Mouse (Mus musculus) liver, postnatal 0 days (tissue): ENCODE results near the gene Gm4353. TPM values are rescaled to one million over a fixed set of nuclear protein-coding genes. Genes with fewer than 3 reads are reported as not detected.

Experiments used
- ATAC-seq: fragments of 200-750 bp; cut with Nextera tagmentation; 2 replicates; pipeline ENCODE4 v1.8.0; 2017; ENCODE audit warnings: mild to moderate bottlenecking, moderate library complexity
- DNase-seq: peaks from one replicate; pipeline ENCODE4 v3.0.0-alpha.2; 2016
- H3K27ac ChIP-seq: fragments of 300-500 bp; sonication (generic); 2 replicates; pipeline ENCODE4 v1.5.1; 2014; ENCODE audit warnings: antibody characterized with exemption, moderate library complexity, mild to moderate bottlenecking, low read depth
- H3K27me3 ChIP-seq: fragments of 300-500 bp; sonication (generic); 2 replicates; pipeline ENCODE4 v1.6.1; 2014; ENCODE audit warnings: low read length, control low read depth, mixed read lengths; ENCODE audit not compliant: insufficient read depth
- H3K36me3 ChIP-seq: fragments of 300-500 bp; sonication (generic); replicated peaks from 2 replicates; pipeline ENCODE4 v1.6.1; 2014; ENCODE audit warnings: mild to moderate bottlenecking, control low read depth, low read length, moderate library complexity, mixed read lengths; ENCODE audit not compliant: insufficient read depth
- H3K4me1 ChIP-seq: fragments of 300-500 bp; sonication (generic); 2 replicates; pipeline ENCODE4 v1.6.1; 2014; ENCODE audit warnings: antibody characterized with exemption, mild to moderate bottlenecking, control low read depth; ENCODE audit not compliant: insufficient read depth
- H3K4me2 ChIP-seq: fragments of 300-500 bp; sonication (generic); 2 replicates; pipeline ENCODE4 v1.6.1; 2014; ENCODE audit warnings: low read depth, mild to moderate bottlenecking, low read length, moderate library complexity, mixed read lengths
- H3K4me3 ChIP-seq: fragments of 300-500 bp; sonication (generic); 2 replicates; pipeline ENCODE4 v1.5.1; 2014; ENCODE audit warnings: low read depth, low read length
- H3K9ac ChIP-seq: fragments of 300-500 bp; sonication (generic); replicated peaks from 2 replicates; pipeline ENCODE4 v1.6.1; 2014; ENCODE audit warnings: mild to moderate bottlenecking, moderate library complexity
- H3K9me3 ChIP-seq: fragments of 300-500 bp; sonication (generic); 2 replicates; pipeline ENCODE4 v1.6.1; 2016; ENCODE audit warnings: mild to moderate bottlenecking, control low read depth, low read length, mixed read lengths
- CTCF ChIP-seq: sonication (generic); IDR thresholded peaks from 2 replicates; pipeline ENCODE4 v1.5.1; 2016; ENCODE audit warnings: antibody characterized with exemption, low read depth
- EP300 ChIP-seq: IDR thresholded peaks from 2 replicates; pipeline ENCODE4 v1.6.1; 2016; ENCODE audit warnings: antibody characterized with exemption, low read depth, mild to moderate bottlenecking
- WGBS: fragments of 180-500 bp; shearing (Covaris S2); extraction: QIAGEN DNeasy Blood & Tissue Kit; methylation state at CpG from one replicate; pipeline ENCODE4 v1.1.7; 2014; ENCODE audit not compliant: insufficient replicate concordance; 5-methylcytosine and 5-hydroxymethylcytosine counted together
- polyA plus RNA-seq: library from polyadenylated mRNA; unstranded; fragments of >200 nt; fragmentation: Nextera tagmentation; extraction: Ambion mirVana; gene quantifications from 2 replicates; pipeline ENCODE4 v1.2.1, GENCODE M21; 2015

Gene Gm4353
- polyA plus RNA-seq, 1 experiment from 2014 or later, result 0.14 TPM

GRCm38 (mm10) chr7:116124057-116124456 is 39.6 kb upstream of the Gm4353 start:
- WGBS, result 85% methylated on average over 12 of the region's 12 CpGs
- Histone ChIP-seq H3K4me2 (no peak overlapping the region), H3K4me1 (no peaks in the 10 kb centered on the region; the same call in 1 of the 2 replicates), H3K9me3 (no peaks in the 10 kb centered on the region; the same call in 1 of the 2 replicates), H3K4me3 (no peak overlapping the region), H3K36me3 (no peaks in the 10 kb centered on the region), H3K9ac (no peak overlapping the region), H3K27ac (no peak overlapping the region), H3K27me3 (no peaks in the 10 kb centered on the region)
- ATAC-seq (no peak), DNase-seq (no peak)
- TF ChIP-seq EP300 (no peak), CTCF (no peak)

GRCm38 (mm10) chr7:116123597-116123985 is 39.2 kb upstream of the Gm4353 start:
- WGBS, result 63% methylated on average over 2 of the region's 2 CpGs
- no peaks in the 10 kb centered on the region; the same call in 1 of the 2 replicates for H3K4me1 ChIP-seq
- H3K9me3 ChIP-seq, result no peaks in the 10 kb centered on the region; the same call in 1 of the 2 replicates
- H3K4me3 ChIP-seq, result no peak overlapping the region
- no peaks in the 10 kb centered on the region for H3K27me3 ChIP-seq
- H3K36me3 ChIP-seq, result no peaks in the 10 kb centered on the region
- no peak for TF ChIP-seq EP300
- TF ChIP-seq CTCF, result no peak
- H3K9ac ChIP-seq, result no peak overlapping the region
- H3K4me2 ChIP-seq, result no peak overlapping the region
- DNase-seq (no peak), ATAC-seq (no peak)
- no peak overlapping the region for H3K27ac ChIP-seq

- no peak overlapping the region for H3K4me2 ChIP-seq
- ATAC-seq (no peak), DNase-seq (no peak)
- 78% methylated on average over 13 of the region's 13 CpGs for WGBS
- H3K36me3 ChIP-seq, result no peaks in the 10 kb centered on the region
- H3K27ac ChIP-seq, result no peak overlapping the region
- no peak overlapping the region for H3K4me3 ChIP-seq
- H3K9me3 ChIP-seq, result no peaks in the 10 kb centered on the region; the same call in 1 of the 2 replicates
- no peaks in the 10 kb centered on the region; the same call in 1 of the 2 replicates for H3K4me1 ChIP-seq
- no peak for TF ChIP-seq EP300
- TF ChIP-seq CTCF, result no peak
- H3K27me3 ChIP-seq, result no peaks in the 10 kb centered on the region
- no peak overlapping the region for H3K9ac ChIP-seq
Observed at GRCm38 (mm10) chr7:116122981-116123596, 38.7 kb upstream of the Gm4353 start.

- Histone ChIP-seq H3K27ac (0 out of 2 replicates have a peak overlapping the region, but pooled peaks have one; percentile 16), H3K9ac (no peak overlapping the region), H3K9me3 (no peaks in the 10 kb centered on the region; the same call in 1 of the 2 replicates), H3K4me1 (no peaks in the 10 kb centered on the region; the same call in 1 of the 2 replicates), H3K36me3 (no peaks in the 10 kb centered on the region), H3K27me3 (no peaks in the 10 kb centered on the region), H3K4me2 (no peak overlapping the region), H3K4me3 (no peak overlapping the region)
- TF ChIP-seq EP300 (no peak), CTCF (no peak)
- no peak for DNase-seq
- ATAC-seq, result peak; percentile 84
- WGBS, result 61% methylated on average over 11 of the region's 11 CpGs
Observed at GRCm38 (mm10) chr7:116121202-116121601, 36.8 kb upstream of the Gm4353 start.

- Histone ChIP-seq H3K9ac (no peak overlapping the region), H3K36me3 (no peaks in the 10 kb centered on the region), H3K27me3 (no peaks in the 10 kb centered on the region), H3K27ac (peak overlapping the region; percentile 18; the same call in 1 of the 2 replicates), H3K9me3 (no peaks in the 10 kb centered on the region; the same call in 1 of the 2 replicates), H3K4me3 (no peak overlapping the region), H3K4me2 (no peak overlapping the region), H3K4me1 (no peaks in the 10 kb centered on the region; the same call in 1 of the 2 replicates)
- 60% methylated on average over 4 of the region's 4 CpGs for WGBS
- DNase-seq (no peak), ATAC-seq (peak; percentile 75)
- TF ChIP-seq CTCF (no peak), EP300 (no peak)
Observed at GRCm38 (mm10) chr7:116120737-116121136, 36.3 kb upstream of the Gm4353 start.

GRCm38 (mm10) chr7:116119306-116119857 is 34.9 kb upstream of the Gm4353 start:
- Histone ChIP-seq H3K9me3 (no peaks in the 10 kb centered on the region; the same call in 1 of the 2 replicates), H3K4me2 (no peak overlapping the region), H3K27ac (no peak overlapping the region), H3K27me3 (no peaks in the 10 kb centered on the region), H3K4me3 (no peak overlapping the region), H3K4me1 (no peaks in the 10 kb centered on the region; the same call in 1 of the 2 replicates), H3K9ac (no peak overlapping the region), H3K36me3 (no peaks in the 10 kb centered on the region)
- ATAC-seq (no peak), DNase-seq (no peak)
- WGBS, result 71% methylated on average over 1 of the region's 1 CpGs
- TF ChIP-seq CTCF (no peak), EP300 (no peak)
